Mouse (Mus musculus): ENCODE measurements at regions not wholly inside any gene's neighbourhood (a gene's known extent, or its start where the extent isn't known, plus 50 kb on each side); places are given as distances from the start of the nearest gene placed in this dataset.

DNA sequence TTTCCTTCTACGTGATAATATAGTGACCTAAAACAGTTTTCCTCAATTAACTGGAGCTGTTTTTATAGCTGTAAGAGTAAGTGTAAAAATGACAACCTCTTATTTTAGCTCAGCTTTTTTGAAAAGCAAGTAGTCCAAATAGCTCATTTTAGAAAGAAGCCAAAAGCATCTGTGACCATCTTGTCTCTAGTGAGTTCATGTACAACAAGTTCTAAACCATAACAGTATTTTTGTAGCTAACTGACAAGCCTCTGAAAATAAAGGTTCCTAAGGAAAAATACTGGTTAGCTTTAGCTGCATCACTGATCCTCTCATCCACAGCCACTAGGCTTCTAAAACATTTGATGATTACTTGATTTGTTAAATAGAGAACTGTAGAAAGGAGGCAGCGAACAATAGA, 227.2 kb upstream of the Kcnj3 start:
- no peak overlapping the region for H3K4me3 ChIP-seq (ENCODE audit: control insufficient read depth in 1 of 2, insufficient read depth in 1 of 2, low read depth in 2 of 2, low read length in 2 of 2)
- H3K36me3 ChIP-seq (ENCODE audit: control insufficient read depth in 1 of 2, insufficient read depth in 2 of 2, low read length in 2 of 2), result no peaks in the 10 kb centered on the region
- H3K79me2 ChIP-seq (ENCODE audit: control insufficient read depth, insufficient read depth, low read length, poor library complexity), result no peaks in the 10 kb centered on the region
- no peaks in the 10 kb centered on the region for H3K9me3 ChIP-seq (replicated peaks; ENCODE audit: insufficient read depth, low read length)
- no peak for DNase-seq (ENCODE audit: low read depth, low spot score)
- no peaks in the 10 kb centered on the region for H3K27me3 ChIP-seq (ENCODE audit: control insufficient read depth in 1 of 2, insufficient read depth in 2 of 2, low read length in 2 of 2)
- no peak overlapping the region for H3K9ac ChIP-seq (ENCODE audit: control insufficient read depth, low read depth, low read length, poor library complexity, severe bottlenecking)
- no peaks in the 10 kb centered on the region for H3K4me1 ChIP-seq (ENCODE audit: control insufficient read depth in 1 of 2, insufficient read depth in 2 of 2, low read length in 2 of 2)
- TF ChIP-seq EP300 (IDR thresholded peaks at IDR 0.05; ENCODE audit: low read depth in 1 of 2, low read length in 2 of 2) (no peak), GABPA (IDR thresholded peaks at IDR 0.05; ENCODE audit: low read depth, low read length) (no peak), MEF2A (IDR thresholded peaks at IDR 0.05; ENCODE audit: extremely low read depth, insufficient replicate concordance, low read depth, low read length, poor library complexity, severe bottlenecking) (no peak), TCF12 (IDR thresholded peaks at IDR 0.05; ENCODE audit: low read depth, low read length) (no peak), ZNF384 (IDR thresholded peaks at IDR 0.05; ENCODE audit: low read depth, low read length) (no peak)
- H3K27ac ChIP-seq (ENCODE audit: control insufficient read depth, low read depth, low read length), result no peak overlapping the region

DNA sequence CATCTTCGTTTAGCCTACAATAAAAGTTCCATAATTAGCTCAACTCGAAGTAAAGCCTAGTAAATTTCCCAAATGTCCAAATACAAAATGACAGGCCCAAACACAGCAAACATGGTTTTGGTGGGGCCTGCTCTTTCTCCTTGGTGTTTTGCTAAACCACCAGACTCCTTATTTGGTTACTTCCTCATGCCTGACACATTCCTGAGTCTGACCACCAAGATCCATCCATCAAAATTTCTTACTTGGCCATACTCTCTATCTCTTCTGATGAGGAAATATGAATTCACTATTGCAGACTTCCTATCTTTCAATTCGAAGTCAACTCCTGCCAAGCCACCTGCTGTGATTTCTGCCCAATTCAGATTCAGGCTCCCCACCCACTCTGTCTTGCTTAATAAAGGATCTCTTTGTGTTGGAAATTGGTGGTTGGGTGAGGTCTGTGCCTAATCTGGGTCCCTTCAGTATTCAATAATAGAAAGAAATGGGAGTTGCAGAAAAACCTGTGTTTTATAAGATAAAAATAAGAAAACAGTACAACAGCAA, 225.9 kb upstream of the Kcnj3 start:
- H3K79me2 ChIP-seq (ENCODE audit: control insufficient read depth, insufficient read depth, low read length, poor library complexity), result no peaks in the 10 kb centered on the region
- no peak overlapping the region for H3K9ac ChIP-seq (ENCODE audit: control insufficient read depth, low read depth, low read length, poor library complexity, severe bottlenecking)
- H3K4me3 ChIP-seq (ENCODE audit: control insufficient read depth in 1 of 2, insufficient read depth in 1 of 2, low read depth in 2 of 2, low read length in 2 of 2), result no peak overlapping the region
- no peaks in the 10 kb centered on the region for H3K4me1 ChIP-seq (ENCODE audit: control insufficient read depth in 1 of 2, insufficient read depth in 2 of 2, low read length in 2 of 2)
- TF ChIP-seq RCOR1 (IDR thresholded peaks at IDR 0.05; ENCODE audit: low read depth, low read length) (no peak), POLR2A (IDR thresholded peaks at IDR 0.05; ENCODE audit: control insufficient read depth in 1 of 2, insufficient read depth in 1 of 2, low read depth in 1 of 2, low read length in 2 of 2, poor library complexity in 1 of 2) (no peak), NRF1 (IDR thresholded peaks at IDR 0.05; ENCODE audit: insufficient read depth, low read depth, low read length, poor library complexity, severe bottlenecking) (no peak), HCFC1 (IDR thresholded peaks at IDR 0.05; ENCODE audit: low read depth, low read length) (no peak), MAFK (IDR thresholded peaks at IDR 0.05; ENCODE audit: borderline replicate concordance, low read depth, low read length) (no peak), POLR2AphosphoS5 (IDR thresholded peaks at IDR 0.05; ENCODE audit: borderline replicate concordance, low read depth, low read length) (no peak), E2F4 (IDR thresholded peaks at IDR 0.05; ENCODE audit: borderline replicate concordance, low read depth, low read length) (no peak), BHLHE40 (IDR thresholded peaks at IDR 0.05; ENCODE audit: borderline replicate concordance, low read depth, low read length) (no peak), EP300 (IDR thresholded peaks at IDR 0.05; ENCODE audit: low read depth in 1 of 2, low read length in 2 of 2) (no peak), ZC3H11A (IDR thresholded peaks at IDR 0.05; ENCODE audit: low read depth, low read length) (no peak), SMC3 (IDR thresholded peaks at IDR 0.05; ENCODE audit: low read depth, low read length) (no peak), KAT2A (conservative IDR thresholded peaks at IDR 0.05; ENCODE audit: low read depth, low read length) (no peak)
- no peaks in the 10 kb centered on the region for H3K36me3 ChIP-seq (ENCODE audit: control insufficient read depth in 1 of 2, insufficient read depth in 2 of 2, low read length in 2 of 2)
- no peaks in the 10 kb centered on the region for H3K27me3 ChIP-seq (ENCODE audit: control insufficient read depth in 1 of 2, insufficient read depth in 2 of 2, low read length in 2 of 2)
- H3K9me3 ChIP-seq (replicated peaks; ENCODE audit: insufficient read depth, low read length), result no peaks in the 10 kb centered on the region
- H3K27ac ChIP-seq (ENCODE audit: control insufficient read depth, low read depth, low read length), result no peak overlapping the region
- DNase-seq (ENCODE audit: low read depth, low spot score), result no peak

Measured in MEL (cell line).